Mouse (Mus musculus): Measurements from ENCODE around the gene Slc2a4.

DNA sequence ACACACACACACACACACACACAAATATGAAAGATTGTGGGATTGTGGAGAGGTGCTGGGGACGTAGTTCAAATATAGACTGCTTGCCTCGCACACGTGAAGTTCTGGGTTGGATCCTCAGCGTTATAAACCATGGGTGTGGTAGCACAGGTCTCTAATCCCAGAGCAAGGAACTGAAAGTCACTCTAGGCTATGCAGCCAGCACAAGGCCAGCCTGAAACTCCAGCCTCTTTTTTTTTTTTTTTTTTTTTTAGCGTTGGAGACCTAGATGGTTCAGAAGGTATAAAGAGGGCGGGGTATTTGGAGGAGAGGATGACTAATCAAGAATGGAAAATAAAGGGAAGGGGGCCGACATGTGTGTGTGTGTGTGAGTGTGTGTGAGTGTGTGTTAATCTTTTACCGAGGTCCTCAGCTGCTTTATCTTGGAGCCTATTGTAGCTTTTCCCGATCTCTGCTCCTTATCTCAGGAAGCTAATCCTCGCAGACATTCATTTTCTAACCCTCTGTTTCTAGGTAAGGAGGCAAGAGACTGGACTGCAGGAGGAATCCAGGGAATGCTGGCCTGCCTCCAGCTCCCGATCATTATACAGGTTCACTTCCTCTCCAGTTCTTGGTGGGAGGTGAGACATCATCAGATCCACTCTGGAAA lies 5.4 kb upstream of the Slc2a4 start:
- no peak for TF ChIP-seq EP300 (IDR thresholded peaks at IDR 0.05; ENCODE audit: insufficient read depth, low read depth, low read length)
- no peak for TF ChIP-seq POLR2A (IDR thresholded peaks at IDR 0.05; ENCODE audit: insufficient read depth, low read length)
